Mouse (Mus musculus): Measurements from ENCODE around the gene Ndufb7.

DNA sequence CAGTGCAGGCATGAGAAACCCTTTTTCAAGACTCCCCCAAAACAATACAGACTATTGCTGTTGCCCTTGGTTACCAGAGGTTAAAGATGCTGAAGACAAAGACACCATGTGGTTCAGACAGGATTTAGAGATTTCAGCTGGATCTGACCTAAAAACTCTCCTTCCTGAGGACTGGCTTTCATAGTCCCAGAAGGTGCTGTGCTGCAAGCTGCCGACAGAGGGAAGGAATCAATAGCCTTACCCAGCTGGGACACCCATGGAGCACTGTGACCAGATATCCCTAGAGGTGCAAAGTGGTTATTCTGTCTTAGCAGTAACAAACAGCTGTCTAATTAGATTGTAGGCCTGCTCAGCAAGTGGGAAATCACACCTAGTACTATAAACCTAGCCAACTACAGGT lies 31.7 kb downstream of the Ndufb7 start:
- TF ChIP-seq CTCF (IDR thresholded peaks at IDR 0.05; ENCODE audit: control insufficient read depth, insufficient read depth, insufficient read length), result no peak
- TF ChIP-seq CEBPB (IDR thresholded peaks at IDR 0.05; ENCODE audit: low read depth), result no peak
- TF ChIP-seq FOSL1 (IDR thresholded peaks at IDR 0.05; ENCODE audit: insufficient read depth, low read length, poor library complexity, severe bottlenecking), result no peak
- no peak for TF ChIP-seq USF1 (IDR thresholded peaks at IDR 0.05; ENCODE audit: low read depth)
- TF ChIP-seq MYOG (IDR thresholded peaks at IDR 0.05; ENCODE audit: control insufficient read depth, extremely low read depth, insufficient read length), result no peak

All from C2C12 (cell line).